Mouse (Mus musculus): Measurements from ENCODE around the gene Morc1. TPM values are rescaled to one million over a fixed set of nuclear protein-coding genes. Genes with fewer than 3 reads are reported as not detected.

Gene Morc1
- polyA plus RNA-seq, 1 experiment: not detected

- Histone ChIP-seq H3K27me3 (ENCODE audit: control insufficient read depth, insufficient read depth, insufficient read length) (no peaks in the 10 kb centered on the region), H3K36me3 (ENCODE audit: control insufficient read depth, insufficient read depth) (no peaks in the 10 kb centered on the region), H3ac (ENCODE audit: control insufficient read depth, insufficient read length) (no peak overlapping the region), H3K4me3 (no peak overlapping the region), H3K4me2 (ENCODE audit: low read depth) (no peak overlapping the region), H3K79me2 (ENCODE audit: control insufficient read depth, insufficient read depth) (no peaks in the 10 kb centered on the region)
- TF ChIP-seq MYOD1 (IDR thresholded peaks at IDR 0.05; ENCODE audit: control insufficient read depth in 1 of 3, insufficient read length in 2 of 3, low read depth in 2 of 3) (no peak), E2F4 (IDR thresholded peaks at IDR 0.05; ENCODE audit: insufficient read depth) (no peak), CEBPB (IDR thresholded peaks at IDR 0.05; ENCODE audit: insufficient read depth, poor library complexity, severe bottlenecking) (no peak), SRF (IDR thresholded peaks at IDR 0.05; ENCODE audit: control insufficient read depth, insufficient read length, low read depth) (no peak), REST (IDR thresholded peaks at IDR 0.05; ENCODE audit: insufficient read depth, insufficient read length) (no peak), TCF12 (IDR thresholded peaks at IDR 0.05; ENCODE audit: insufficient read depth, poor library complexity, severe bottlenecking) (no peak), MAX (IDR thresholded peaks at IDR 0.05; ENCODE audit: low read depth) (no peak), USF1 (IDR thresholded peaks at IDR 0.05; ENCODE audit: low read depth) (no peak), MYOG (IDR thresholded peaks at IDR 0.05; ENCODE audit: control insufficient read depth in 1 of 3, insufficient read depth in 1 of 3, insufficient read length in 2 of 3, low read depth in 2 of 3) (no peak), POLR2AphosphoS2 (IDR thresholded peaks at IDR 0.05; ENCODE audit: insufficient read length, low read depth) (no peak), TCF3 (IDR thresholded peaks at IDR 0.05; ENCODE audit: insufficient read length, low read depth) (no peak)
These were observed 139.3 kb downstream of the Morc1 start for GRCm38 (mm10) chr16:48570354-48570753.

DNA sequence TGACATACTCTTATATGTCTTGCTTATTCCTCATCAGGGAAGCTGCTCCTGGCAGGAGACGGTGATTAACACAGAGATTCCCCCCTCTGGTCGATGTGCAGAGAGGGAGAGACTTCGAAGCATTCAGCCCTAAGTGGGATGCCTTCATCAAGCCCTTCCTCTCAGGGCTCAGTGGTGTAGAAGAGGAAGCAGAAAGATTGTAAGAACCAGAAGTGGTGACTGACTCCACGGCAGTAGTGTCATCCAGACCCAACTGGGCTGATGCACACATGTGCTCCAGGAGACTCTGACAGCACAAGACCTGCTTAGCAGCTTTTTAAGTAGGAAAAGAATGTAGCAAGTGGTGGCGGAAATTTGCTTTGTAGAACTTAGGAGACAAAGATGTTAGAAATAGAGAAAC, 143.0 kb downstream of the Morc1 start:
- no peaks in the 10 kb centered on the region for H3K27me3 ChIP-seq (ENCODE audit: control insufficient read depth, insufficient read depth, insufficient read length)
- no peak overlapping the region for H3ac ChIP-seq (ENCODE audit: control insufficient read depth, insufficient read length)
- no peaks in the 10 kb centered on the region for H3K79me2 ChIP-seq (ENCODE audit: control insufficient read depth, insufficient read depth)
- H3K4me2 ChIP-seq (ENCODE audit: low read depth): no peak overlapping the region
- H3K36me3 ChIP-seq (ENCODE audit: control insufficient read depth, insufficient read depth): no peaks in the 10 kb centered on the region
- TF ChIP-seq POLR2A (IDR thresholded peaks at IDR 0.05; ENCODE audit: insufficient read length, low read depth): no peak
- TF ChIP-seq MYOG (IDR thresholded peaks at IDR 0.05; ENCODE audit: control insufficient read depth in 1 of 3, insufficient read depth in 1 of 3, insufficient read length in 2 of 3, low read depth in 2 of 3): no peak
- no peak for TF ChIP-seq REST (IDR thresholded peaks at IDR 0.05; ENCODE audit: insufficient read depth, insufficient read length)
- no peak for TF ChIP-seq USF1 (IDR thresholded peaks at IDR 0.05; ENCODE audit: low read depth)
- no peak for TF ChIP-seq CEBPB (IDR thresholded peaks at IDR 0.05; ENCODE audit: insufficient read depth, poor library complexity, severe bottlenecking)
- no peak for TF ChIP-seq E2F4 (IDR thresholded peaks at IDR 0.05; ENCODE audit: insufficient read depth)
- no peak for TF ChIP-seq TCF12 (IDR thresholded peaks at IDR 0.05; ENCODE audit: insufficient read depth, poor library complexity, severe bottlenecking)
- TF ChIP-seq MAX (IDR thresholded peaks at IDR 0.05; ENCODE audit: low read depth): no peak
- TF ChIP-seq MYOD1 (IDR thresholded peaks at IDR 0.05; ENCODE audit: control insufficient read depth in 1 of 3, insufficient read length in 2 of 3, low read depth in 2 of 3): no peak
- TF ChIP-seq POLR2AphosphoS2 (IDR thresholded peaks at IDR 0.05; ENCODE audit: insufficient read length, low read depth): no peak
- no peak for TF ChIP-seq SRF (IDR thresholded peaks at IDR 0.05; ENCODE audit: control insufficient read depth, insufficient read length, low read depth)
- no peak for TF ChIP-seq TCF3 (IDR thresholded peaks at IDR 0.05; ENCODE audit: insufficient read length, low read depth)
- no peak overlapping the region for H3K4me3 ChIP-seq

GRCm38 (mm10) chr16:48574499-48574898, 143.5 kb downstream of the Morc1 start:
- H3K36me3 ChIP-seq (ENCODE audit: control insufficient read depth, insufficient read depth): no peaks in the 10 kb centered on the region
- H3K4me2 ChIP-seq (ENCODE audit: low read depth): no peak overlapping the region
- no peaks in the 10 kb centered on the region for H3K79me2 ChIP-seq (ENCODE audit: control insufficient read depth, insufficient read depth)
- TF ChIP-seq MYOD1 (IDR thresholded peaks at IDR 0.05; ENCODE audit: control insufficient read depth in 1 of 3, insufficient read length in 2 of 3, low read depth in 2 of 3) (no peak), MYOG (IDR thresholded peaks at IDR 0.05; ENCODE audit: control insufficient read depth in 1 of 3, insufficient read depth in 1 of 3, insufficient read length in 2 of 3, low read depth in 2 of 3) (no peak), TCF3 (IDR thresholded peaks at IDR 0.05; ENCODE audit: insufficient read length, low read depth) (no peak), POLR2AphosphoS2 (IDR thresholded peaks at IDR 0.05; ENCODE audit: insufficient read length, low read depth) (no peak), SRF (IDR thresholded peaks at IDR 0.05; ENCODE audit: control insufficient read depth, insufficient read length, low read depth) (no peak), REST (IDR thresholded peaks at IDR 0.05; ENCODE audit: insufficient read depth, insufficient read length) (no peak), CEBPB (IDR thresholded peaks at IDR 0.05; ENCODE audit: insufficient read depth, poor library complexity, severe bottlenecking) (no peak), E2F4 (IDR thresholded peaks at IDR 0.05; ENCODE audit: insufficient read depth) (no peak), MAX (IDR thresholded peaks at IDR 0.05; ENCODE audit: low read depth) (no peak), USF1 (IDR thresholded peaks at IDR 0.05; ENCODE audit: low read depth) (no peak), POLR2A (IDR thresholded peaks at IDR 0.05; ENCODE audit: insufficient read length, low read depth) (no peak), TCF12 (IDR thresholded peaks at IDR 0.05; ENCODE audit: insufficient read depth, poor library complexity, severe bottlenecking) (no peak)
- no peak overlapping the region for H3ac ChIP-seq (ENCODE audit: control insufficient read depth, insufficient read length)
- no peaks in the 10 kb centered on the region for H3K27me3 ChIP-seq (ENCODE audit: control insufficient read depth, insufficient read depth, insufficient read length)
- no peak overlapping the region for H3K4me3 ChIP-seq

- Histone ChIP-seq H3K36me3 (ENCODE audit: control insufficient read depth, insufficient read depth) (no peaks in the 10 kb centered on the region), H3K4me2 (ENCODE audit: low read depth) (no peak overlapping the region), H3ac (ENCODE audit: control insufficient read depth, insufficient read length) (no peak overlapping the region), H3K79me2 (ENCODE audit: control insufficient read depth, insufficient read depth) (no peaks in the 10 kb centered on the region), H3K27me3 (ENCODE audit: control insufficient read depth, insufficient read depth, insufficient read length) (no peaks in the 10 kb centered on the region), H3K4me3 (no peak overlapping the region)
- no peak for TF ChIP-seq SRF (IDR thresholded peaks at IDR 0.05; ENCODE audit: control insufficient read depth, insufficient read length, low read depth)
- TF ChIP-seq USF1 (IDR thresholded peaks at IDR 0.05; ENCODE audit: low read depth): no peak
- TF ChIP-seq MYOG (IDR thresholded peaks at IDR 0.05; ENCODE audit: control insufficient read depth in 1 of 3, insufficient read depth in 1 of 3, insufficient read length in 2 of 3, low read depth in 2 of 3): no peak
- no peak for TF ChIP-seq REST (IDR thresholded peaks at IDR 0.05; ENCODE audit: insufficient read depth, insufficient read length)
- TF ChIP-seq CEBPB (IDR thresholded peaks at IDR 0.05; ENCODE audit: insufficient read depth, poor library complexity, severe bottlenecking): no peak
- no peak for TF ChIP-seq POLR2AphosphoS2 (IDR thresholded peaks at IDR 0.05; ENCODE audit: insufficient read length, low read depth)
- no peak for TF ChIP-seq E2F4 (IDR thresholded peaks at IDR 0.05; ENCODE audit: insufficient read depth)
- no peak for TF ChIP-seq TCF12 (IDR thresholded peaks at IDR 0.05; ENCODE audit: insufficient read depth, poor library complexity, severe bottlenecking)
- no peak for TF ChIP-seq MYOD1 (IDR thresholded peaks at IDR 0.05; ENCODE audit: control insufficient read depth in 1 of 3, insufficient read length in 2 of 3, low read depth in 2 of 3)
- TF ChIP-seq TCF3 (IDR thresholded peaks at IDR 0.05; ENCODE audit: insufficient read length, low read depth): no peak
- TF ChIP-seq MAX (IDR thresholded peaks at IDR 0.05; ENCODE audit: low read depth): no peak
- no peak for TF ChIP-seq POLR2A (IDR thresholded peaks at IDR 0.05; ENCODE audit: insufficient read length, low read depth)
These were observed 154.3 kb downstream of the Morc1 start for GRCm38 (mm10) chr16:48585369-48585768.
